Mouse (Mus musculus): ENCODE measurements around the gene Pmel. TPM values are rescaled to one million over a fixed set of nuclear protein-coding genes. Genes with fewer than 3 reads are reported as not detected.
A peak's percentile ranks its signal among the peaks of the same experiment; 100 is the strongest.

The Pmel gene
- total RNA-seq (2021) = under 1 TPM; 0.66 to 0.93 TPM
- long read RNA-seq, experiment 1, partial matches to known transcripts = 2 of 2 reads
- long read RNA-seq, experiment 1, other reads (novel, unspliced or antisense) = 0 of 2 reads
- long read RNA-seq, experiment 2 = 0 reads

GRCm38 (mm10) chr10:128703895-128704294 is at the start of gene Pmel:
Gene Pmel, plus strand, starts transcription at chr10:128704195.
- DNase-seq = no peak
- intact Hi-C loops (cut with DNase I) = no loop called here

- intact Hi-C loops (cut with DNase I) = no loop called here
- DNase-seq = no peak
Observed at GRCm38 (mm10) chr10:128655254-128655653, 48.7 kb upstream of the Pmel start.

GRCm38 (mm10) chr10:128656731-128657130 is 47.3 kb upstream of the Pmel start:
- DNase-seq = no peak
- intact Hi-C loops (cut with DNase I) = no loop called here

- intact Hi-C loops (cut with DNase I) = no loop called here
- no peak for DNase-seq
Observed at GRCm38 (mm10) chr10:128657844-128658243, 46.2 kb upstream of the Pmel start.

- intact Hi-C loops (cut with DNase I) = no loop called here
- DNase-seq = no peak
Observed at GRCm38 (mm10) chr10:128659490-128659889, 44.5 kb upstream of the Pmel start.

- intact Hi-C loops (cut with DNase I) = no loop called here
- no peak for DNase-seq
Observed at GRCm38 (mm10) chr10:128662465-128662864, 41.5 kb upstream of the Pmel start.

GRCm38 (mm10) chr10:128663441-128664220 is 40.4 kb upstream of the Pmel start:
- intact Hi-C loops (cut with DNase I) = no loop called here
- DNase-seq = no peak

- intact Hi-C loops (cut with DNase I) = no loop called here
- DNase-seq = no peak
Observed at GRCm38 (mm10) chr10:128664808-128665207, 39.2 kb upstream of the Pmel start.

GRCm38 (mm10) chr10:128665307-128665706 is 38.7 kb upstream of the Pmel start:
- intact Hi-C loops (cut with DNase I) = no loop called here
- no peak for DNase-seq

GRCm38 (mm10) chr10:128665806-128666205 is 38.2 kb upstream of the Pmel start:
- intact Hi-C loops (cut with DNase I) = no loop called here

GRCm38 (mm10) chr10:128668790-128669672 is 35.0 kb upstream of the Pmel start:
- peak; percentile 21 to 23 for DNase-seq
- intact Hi-C loops (cut with DNase I) = no loop called here

More at GRCm38 (mm10) chr10:128665806-128666205, 38.2 kb upstream of the Pmel start:
- no peak for DNase-seq

GRCm38 (mm10) chr10:128671148-128671547 is 32.8 kb upstream of the Pmel start:
- intact Hi-C loops (cut with DNase I) = loop anchor here (5.0 kb wide), 2 partner anchors 104 to 119 kb away; partner anchors contain the start of gene Pa2g4
- no peak for DNase-seq

- peak; percentile 81 to 86 for DNase-seq
- intact Hi-C loops (cut with DNase I) = loop anchor here (1.0 to 5.0 kb wide), 3 partner anchors 48 to 122 kb away; partner anchors contain the start of genes Pa2g4 and Rps26
Observed at GRCm38 (mm10) chr10:128673763-128674468, 30.1 kb upstream of the Pmel start, which contains the start of gene Suox. Gene Suox, minus strand, starts transcription at chr10:128674073.

GRCm38 (mm10) chr10:128674469-128675008 is 29.5 kb upstream of the Pmel start:
- no peak for DNase-seq
- intact Hi-C loops (cut with DNase I) = loop anchor here (5.0 kb wide), 2 partner anchors 107 to 122 kb away; partner anchors contain the start of gene Pa2g4

GRCm38 (mm10) chr10:128695411-128695991 is 8.5 kb upstream of the Pmel start:
- no peak for DNase-seq
- intact Hi-C loops (cut with DNase I) = no loop called here

- DNase-seq = peak; percentile 95 to 96
- intact Hi-C loops (cut with DNase I) = no loop called here
Observed at GRCm38 (mm10) chr10:128695992-128696807, 7.8 kb upstream of the Pmel start, which contains the start of gene Rab5b. Gene Rab5b, minus strand, starts transcription at chr10:128696264.

GRCm38 (mm10) chr10:128697072-128697725 is 6.8 kb upstream of the Pmel start:
- intact Hi-C loops (cut with DNase I) = no loop called here
- DNase-seq = no peak

GRCm38 (mm10) chr10:128699006-128699405 is 5.0 kb upstream of the Pmel start:
- DNase-seq = no peak
- intact Hi-C loops (cut with DNase I) = no loop called here

All from heart, postnatal 14 days (tissue).